Mouse (Mus musculus) frontal cortex, postnatal 36 days (tissue): ENCODE measurements around the gene Lrrtm1.

Experiments
- DNase-seq, 2 experiments: peaks; one replicate each; pipeline ENCODE4 v3.0.0; 2022; ENCODE audit warnings: low spot score in 2 of 2

Gene Lrrtm1

DNA sequence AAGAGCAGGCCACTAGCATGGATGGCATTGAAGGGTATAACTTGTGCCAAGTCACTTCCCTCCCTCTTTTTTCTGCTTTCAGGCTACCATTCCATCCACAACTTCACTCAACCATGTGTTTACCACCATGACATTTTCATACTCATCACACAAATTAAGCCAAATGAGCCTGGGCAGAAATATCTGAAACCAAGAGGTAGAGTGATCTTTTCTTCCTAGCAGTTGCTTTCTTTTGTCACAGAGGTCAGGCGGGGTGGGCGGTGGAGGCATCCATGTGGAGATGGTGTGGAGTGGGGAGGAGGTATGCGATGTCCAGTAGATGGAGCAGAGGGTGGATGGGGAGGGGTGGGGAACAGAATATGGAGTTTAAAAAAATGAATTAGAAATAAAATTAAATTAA is 64.3 kb downstream of the Lrrtm1 start:
- DNase-seq: no peak
